Mouse (Mus musculus) intestine, postnatal 0 days (tissue): Measurements from ENCODE around the gene Myadml2. TPM values are rescaled to one million over a fixed set of nuclear protein-coding genes. Genes with fewer than 3 reads are reported as not detected.
A peak's percentile ranks its signal among the peaks of the same experiment; 100 is the strongest.

Experiments
- ATAC-seq: fragments of 200-750 bp; cut with Nextera tagmentation; 2 replicates; pipeline ENCODE4 v1.8.0; 2017; ENCODE audit warnings: mild to moderate bottlenecking, moderate TSS enrichment, moderate library complexity
- H3K27ac ChIP-seq: fragments of 300-500 bp; sonication (generic); 2 replicates; pipeline ENCODE4 v1.5.1; 2014; ENCODE audit warnings: mild to moderate bottlenecking, low read depth, low read length, moderate library complexity
- H3K27me3 ChIP-seq: fragments of 300-500 bp; sonication (generic); replicated peaks from 2 replicates; pipeline ENCODE4 v1.6.1; 2014; ENCODE audit warnings: low read length, mixed read lengths; ENCODE audit not compliant: control insufficient read depth, insufficient read depth
- H3K36me3 ChIP-seq: fragments of 300-500 bp; sonication (generic); 2 replicates; pipeline ENCODE4 v1.6.1; 2014; ENCODE audit warnings: mild to moderate bottlenecking, moderate library complexity; ENCODE audit not compliant: control insufficient read depth, insufficient read depth
- H3K4me1 ChIP-seq: fragments of 300-500 bp; sonication (generic); replicated peaks from 2 replicates; pipeline ENCODE4 v1.6.1; 2014; ENCODE audit warnings: antibody characterized with exemption, low read length, mixed read lengths; ENCODE audit not compliant: control insufficient read depth, insufficient read depth
- H3K4me2 ChIP-seq: fragments of 300-500 bp; sonication (generic); replicated peaks from 2 replicates; pipeline ENCODE4 v1.6.1; 2014; ENCODE audit warnings: low read depth, mild to moderate bottlenecking, moderate library complexity
- H3K4me3 ChIP-seq: fragments of 300-500 bp; sonication (generic); 2 replicates; pipeline ENCODE4 v1.5.1; 2014; ENCODE audit warnings: low read depth, low read length
- H3K9ac ChIP-seq: fragments of 300-500 bp; sonication (generic); 2 replicates; pipeline ENCODE4 v1.6.1; 2014; ENCODE audit warnings: mild to moderate bottlenecking, low read depth, low read length
- H3K9me3 ChIP-seq: fragments of 300-500 bp; sonication (generic); 2 replicates; pipeline ENCODE4 v1.6.1; 2016; ENCODE audit warnings: mixed run types; ENCODE audit not compliant: control insufficient read depth
- CTCF ChIP-seq: sonication (generic); IDR thresholded peaks from 2 replicates; pipeline ENCODE4 v1.5.1; 2016; ENCODE audit warnings: low read depth, mild to moderate bottlenecking, control low read depth, antibody characterized with exemption, moderate library complexity
- WGBS: fragments of 180-500 bp; shearing (Covaris S2); extraction: QIAGEN DNeasy Blood & Tissue Kit; methylation state at CpG from one replicate; pipeline ENCODE4 v1.1.7; 2014; 5-methylcytosine and 5-hydroxymethylcytosine counted together
- polyA plus RNA-seq: library from polyadenylated mRNA; unstranded; fragments of >200 nt; fragmentation: Nextera tagmentation; extraction: Ambion mirVana; gene quantifications from 2 replicates; pipeline ENCODE4 v1.2.1, GENCODE M21; 2015

Gene Myadml2
- polyA plus RNA-seq, 1 experiment from 2014 or later, result not detected

DNA sequence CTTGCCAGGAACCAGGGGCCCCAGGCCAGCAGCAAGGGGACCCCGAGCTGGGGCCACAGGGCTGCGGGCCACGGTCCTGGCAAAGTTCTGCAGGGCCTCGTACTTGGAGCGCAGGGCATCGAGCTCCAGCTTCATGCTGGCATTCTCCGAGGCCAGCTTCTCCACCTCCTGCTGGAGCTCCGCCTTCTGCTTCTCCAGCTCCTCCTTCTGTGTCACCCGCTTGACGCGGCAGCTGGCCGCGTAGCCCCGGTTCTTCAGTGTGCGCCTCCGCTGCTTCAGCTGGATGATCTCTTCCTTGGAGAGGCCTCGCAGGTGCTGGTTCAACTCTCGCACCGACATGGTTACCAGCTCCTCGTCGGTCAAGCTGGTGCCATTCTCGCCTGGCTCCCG is 18.6 kb downstream of the Myadml2 start:
- H3K27ac ChIP-seq, result peak overlapping the region; percentile 91
- H3K4me1 ChIP-seq, result peaks cover 9% of the 10 kb centered on the region
- H3K4me3 ChIP-seq, result peak overlapping the region; percentile 15; the same call in 1 of the 2 replicates
- ATAC-seq, result no peak
- no peaks in the 10 kb centered on the region for H3K9me3 ChIP-seq
- peaks cover 21% of the 10 kb centered on the region for H3K36me3 ChIP-seq
- H3K27me3 ChIP-seq, result no peaks in the 10 kb centered on the region
- TF ChIP-seq CTCF, result no peak
- H3K4me2 ChIP-seq, result peak overlapping the region; percentile 88
- WGBS, result 58% methylated on average over 23 of the region's 23 CpGs
- H3K9ac ChIP-seq, result peak overlapping the region; percentile 32; the same call in 1 of the 2 replicates

DNA sequence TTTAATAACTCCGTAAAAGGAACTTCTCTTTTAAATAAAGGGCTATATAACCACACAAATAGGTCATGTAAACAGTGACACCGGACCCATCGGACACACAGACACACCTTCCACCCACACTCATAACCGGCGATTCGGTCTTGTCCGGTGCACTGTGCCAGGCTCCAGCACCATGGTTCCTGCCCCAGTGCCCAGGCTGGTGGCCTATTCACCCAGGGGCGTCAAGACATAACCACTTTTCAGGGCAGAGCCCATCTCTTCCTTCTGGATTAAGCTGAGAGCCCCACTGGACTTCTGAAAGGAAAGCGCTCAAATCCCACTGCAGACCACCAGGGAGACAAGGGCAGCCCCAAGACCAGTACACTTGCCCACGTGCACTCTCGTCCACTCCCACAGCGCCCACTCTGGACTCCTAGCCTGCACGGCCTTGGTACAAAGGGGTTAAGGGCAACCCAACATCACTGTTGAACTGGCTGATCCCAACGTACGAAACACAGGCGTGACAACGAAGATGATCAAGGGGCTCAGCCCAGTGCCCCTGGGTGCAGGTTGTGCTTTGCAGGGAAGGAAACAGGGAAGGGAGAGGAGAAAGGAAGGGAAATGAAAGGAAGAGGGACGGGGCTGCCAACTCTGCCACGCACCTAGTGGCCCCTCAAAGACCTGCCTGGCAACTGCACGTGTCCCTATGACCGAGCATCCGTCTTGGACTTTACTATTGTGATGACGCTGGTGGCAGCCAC is 19.2 kb downstream of the Myadml2 start:
- no peak for TF ChIP-seq CTCF
- Histone ChIP-seq H3K4me1 (peaks cover 7% of the 10 kb centered on the region), H3K27me3 (no peaks in the 10 kb centered on the region), H3K9ac (no peak overlapping the region), H3K36me3 (peaks cover 21% of the 10 kb centered on the region), H3K27ac (peak overlapping the region; percentile 91), H3K9me3 (no peaks in the 10 kb centered on the region), H3K4me3 (no peak overlapping the region; the same call in 1 of the 2 replicates), H3K4me2 (peak overlapping the region; percentile 88)
- WGBS, result 88% methylated on average over 23 of the region's 23 CpGs
- ATAC-seq, result no peak

DNA sequence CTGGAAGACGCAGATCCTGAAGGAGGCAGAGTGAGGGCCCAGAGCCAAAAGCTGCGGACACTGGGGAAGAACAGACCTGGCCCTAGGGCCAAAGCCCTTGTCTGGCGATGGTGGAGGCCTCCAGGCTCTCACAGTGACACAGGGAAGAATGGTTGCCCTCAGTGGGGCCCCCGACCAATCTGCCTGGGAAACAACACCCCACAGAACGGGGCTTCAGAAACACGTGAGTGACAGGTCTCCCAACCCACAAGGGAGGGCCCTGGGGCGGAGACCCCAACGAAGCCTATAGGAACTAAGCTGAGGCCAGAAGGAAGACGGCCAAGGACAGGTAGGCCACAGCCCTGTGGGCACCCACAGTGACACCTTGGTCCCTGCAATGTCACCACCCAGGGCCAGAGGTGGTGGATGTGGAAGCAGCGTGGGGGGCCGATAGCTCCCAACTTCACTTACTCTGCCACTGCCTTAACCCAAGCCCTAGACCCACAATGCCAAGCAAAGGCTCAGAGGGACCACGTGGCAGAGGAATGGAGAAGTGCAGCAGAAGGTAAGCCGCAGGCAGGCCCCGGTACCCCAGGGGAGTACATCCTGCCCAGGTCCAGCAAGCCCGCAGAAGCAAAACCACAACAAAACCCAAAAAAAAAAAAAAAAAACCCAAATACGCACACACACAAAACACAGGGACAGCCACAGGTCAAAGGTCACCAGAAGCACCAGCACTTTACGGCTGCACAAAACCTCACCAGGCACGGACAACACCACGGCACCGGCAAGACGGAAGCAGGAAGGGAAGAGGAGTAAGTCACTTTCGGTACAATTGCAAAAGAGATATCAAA is 20.3 kb downstream of the Myadml2 start:
- 68% methylated on average over 22 of the region's 22 CpGs for WGBS
- no peak overlapping the region for H3K4me3 ChIP-seq
- H3K9me3 ChIP-seq, result no peaks in the 10 kb centered on the region
- peaks cover 10% of the 10 kb centered on the region for H3K4me1 ChIP-seq
- no peaks in the 10 kb centered on the region for H3K27me3 ChIP-seq
- no peak for ATAC-seq
- H3K36me3 ChIP-seq, result peaks cover 30% of the 10 kb centered on the region
- no peak overlapping the region for H3K4me2 ChIP-seq
- no peak overlapping the region for H3K9ac ChIP-seq
- no peak for TF ChIP-seq CTCF
- H3K27ac ChIP-seq, result peak overlapping the region; percentile 21; the same call in 1 of the 2 replicates

DNA sequence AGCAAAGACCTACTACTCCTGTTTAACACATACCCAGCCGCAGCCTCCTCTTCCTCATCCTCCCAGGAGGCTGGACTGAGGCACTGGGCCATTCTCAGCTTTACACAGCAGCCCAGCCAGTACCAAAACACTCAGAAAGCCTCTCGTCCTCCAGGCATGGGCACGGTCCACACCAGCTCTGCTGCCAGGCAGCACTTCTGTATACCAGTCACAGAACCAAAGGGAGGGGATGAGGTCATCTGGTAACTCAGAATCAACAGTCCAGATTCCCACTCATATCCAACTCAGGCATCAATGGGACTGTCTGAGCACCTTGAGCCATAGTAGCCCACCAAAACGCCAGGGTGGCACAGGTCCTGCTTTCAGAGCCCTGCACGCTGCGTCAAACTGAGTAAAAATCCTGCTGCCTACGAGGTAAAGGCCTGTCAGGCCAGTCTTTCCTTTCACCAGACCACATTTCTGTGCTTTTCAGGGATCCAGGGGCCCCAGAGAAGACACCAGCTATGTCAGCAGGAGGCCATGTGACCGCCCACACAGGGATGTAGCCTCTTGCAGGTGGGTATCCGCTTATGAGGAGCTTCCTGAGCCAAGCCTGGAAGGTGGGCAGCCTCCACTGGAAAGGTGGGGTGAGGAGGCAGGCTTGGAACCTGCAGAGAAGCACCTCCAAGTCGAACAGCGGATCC is 21.0 kb downstream of the Myadml2 start:
- peaks cover 31% of the 10 kb centered on the region for H3K36me3 ChIP-seq
- peaks cover 10% of the 10 kb centered on the region for H3K4me1 ChIP-seq
- H3K27me3 ChIP-seq, result no peaks in the 10 kb centered on the region
- WGBS, result 85% methylated on average over 11 of the region's 11 CpGs
- no peak overlapping the region for H3K9ac ChIP-seq
- no peak overlapping the region for H3K4me2 ChIP-seq
- ATAC-seq, result no peak
- no peaks in the 10 kb centered on the region for H3K9me3 ChIP-seq
- H3K4me3 ChIP-seq, result no peak overlapping the region
- no peak for TF ChIP-seq CTCF
- H3K27ac ChIP-seq, result 0 out of 2 replicates have a peak overlapping the region, but pooled peaks have one; percentile 21

DNA sequence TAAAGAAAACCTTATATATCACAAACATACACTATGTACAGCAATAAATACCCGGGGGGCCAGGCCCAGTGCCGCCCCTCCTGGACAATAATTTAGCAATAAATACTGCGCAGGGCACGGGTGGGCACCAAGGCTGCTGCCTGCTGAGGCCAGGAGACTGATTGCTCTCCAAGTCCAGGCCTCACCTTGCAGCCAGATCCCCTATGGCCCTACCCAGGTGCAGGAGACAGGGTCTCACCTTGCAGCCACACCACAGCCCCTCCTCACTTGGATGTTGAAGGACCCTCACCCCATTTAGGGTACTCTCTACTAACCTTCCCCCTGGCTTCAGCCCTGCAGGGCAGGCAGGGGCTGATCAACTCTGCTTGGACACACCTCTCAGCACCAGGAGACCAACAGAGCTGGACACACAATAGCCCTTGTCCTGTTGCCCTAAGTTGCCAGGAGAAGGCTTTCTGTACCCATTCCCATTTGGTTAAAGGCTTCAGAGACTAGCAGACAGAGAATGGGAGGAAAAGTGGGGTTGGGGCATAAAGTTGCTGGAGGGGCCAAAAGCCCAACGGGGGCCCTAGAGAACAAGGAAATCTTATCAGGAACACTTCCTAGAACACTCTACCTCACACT is 22.7 kb downstream of the Myadml2 start, which contains the start of gene Sirt7:
Gene Sirt7 (minus strand): TSS at position 89 of the 624 bp plus-strand sequence.
- Histone ChIP-seq H3K9me3 (no peaks in the 10 kb centered on the region), H3K27me3 (no peaks in the 10 kb centered on the region), H3K36me3 (peaks cover 45% of the 10 kb centered on the region), H3K4me3 (peak within 1 kb of the TSS; percentile 81), H3K4me2 (peak within 1 kb of the TSS; percentile 80), H3K27ac (peak within 1 kb of the TSS; percentile 94), H3K9ac (peak within 1 kb of the TSS; percentile 82), H3K4me1 (peaks cover 7% of the 10 kb centered on the region; the same call in 1 of the 2 replicates)
- no peak for TF ChIP-seq CTCF
- 9% methylated on average over 5 of the region's 5 CpGs for WGBS
- ATAC-seq, result no peak
